Mouse (Mus musculus) cerebellum, adult 2 months (tissue): ENCODE results near the gene Ctbp2.

ENCODE experiments used
- CTCF ChIP-seq: fragments of 200-500 bp; IDR thresholded peaks from 2 replicates; pipeline ENCODE4 v1.5.1; 2011; ENCODE audit warnings: low read depth, mild to moderate bottlenecking, control low read depth, low read length, moderate library complexity, borderline replicate concordance; ENCODE audit not compliant: insufficient read depth
- POLR2A ChIP-seq: fragments of 200-500 bp; IDR thresholded peaks from 2 replicates; pipeline ENCODE4 v1.6.1; 2011; ENCODE audit warnings: low read length, control low read depth, borderline replicate concordance; ENCODE audit not compliant: insufficient read depth

GRCm38 (mm10) chr7:133048085-133048630, 76.0 kb downstream of the Ctbp2 start:
- no peak for TF ChIP-seq POLR2A
- no peak for TF ChIP-seq CTCF
